Mouse (Mus musculus) spleen, postnatal 10 days (tissue): ENCODE measurements around the gene Rhcg.
A peak's percentile ranks its signal among the peaks of the same experiment; 100 is the strongest.

ENCODE experiments used
- DNase-seq, 2 experiments: peaks; one replicate each; pipeline ENCODE4 v3.0.0; 2021 to 2022; ENCODE audit warnings: low spot score in 2 of 2

Rhcg gene

GRCm38 (mm10) chr7:79602006-79602405 is 15.5 kb downstream of the Rhcg start:
- no peak for DNase-seq

- DNase-seq: no peak
Observed at GRCm38 (mm10) chr7:79600122-79600521, 17.3 kb downstream of the Rhcg start.

- DNase-seq: peak in 1 of 2 experiments; percentile 67
Observed at GRCm38 (mm10) chr7:79594854-79595253, 22.6 kb downstream of the Rhcg start.

GRCm38 (mm10) chr7:79591812-79592731 is 25.4 kb downstream of the Rhcg start:
- no peak for DNase-seq

- no peak for DNase-seq
Observed at GRCm38 (mm10) chr7:79590560-79591110, 26.8 kb downstream of the Rhcg start.

- no peak for DNase-seq
Observed at GRCm38 (mm10) chr7:79589763-79590559, 27.5 kb downstream of the Rhcg start.

- no peak for DNase-seq
Observed at GRCm38 (mm10) chr7:79588284-79588683, 29.2 kb downstream of the Rhcg start.

GRCm38 (mm10) chr7:79578851-79579241 is 38.6 kb downstream of the Rhcg start:
- DNase-seq: no peak

GRCm38 (mm10) chr7:79577931-79578850 is 39.3 kb downstream of the Rhcg start:
- no peak for DNase-seq

GRCm38 (mm10) chr7:79577096-79577874 is 40.2 kb downstream of the Rhcg start:
- DNase-seq: no peak

- DNase-seq: peak; percentile 22 to 58
Observed at GRCm38 (mm10) chr7:79576659-79577058, 40.8 kb downstream of the Rhcg start.

- no peak for DNase-seq
Observed at GRCm38 (mm10) chr7:79572191-79572818, 45.2 kb downstream of the Rhcg start.

GRCm38 (mm10) chr7:79568937-79569535 is 48.4 kb downstream of the Rhcg start:
- DNase-seq: no peak

GRCm38 (mm10) chr7:79568212-79568611 is 49.2 kb downstream of the Rhcg start:
- DNase-seq: no peak

- DNase-seq: peak in 1 of 2 experiments; percentile 32
Observed at GRCm38 (mm10) chr7:79563675-79564074, 53.8 kb downstream of the Rhcg start.

GRCm38 (mm10) chr7:79562385-79562784 is 55.1 kb downstream of the Rhcg start:
- DNase-seq: no peak

- DNase-seq: no peak
Observed at GRCm38 (mm10) chr7:79558698-79559097, 58.8 kb downstream of the Rhcg start.

- DNase-seq: no peak
Observed at GRCm38 (mm10) chr7:79557728-79558221, 59.7 kb downstream of the Rhcg start.

GRCm38 (mm10) chr7:79555368-79556034 is 62.0 kb downstream of the Rhcg start:
- no peak for DNase-seq
